Mouse (Mus musculus) ES-Bruce4 (cell line): ENCODE measurements at regions not wholly inside any gene's neighbourhood (a gene's known extent, or its start where the extent isn't known, plus 50 kb on each side); places are given as distances from the start of the nearest gene placed in this dataset.

ENCODE experiments used
- CTCF ChIP-seq: IDR thresholded peaks from one replicate; pipeline ENCODE4 v1.8.1; 2011; ENCODE audit warnings: low read depth, low read length
- EP300 ChIP-seq: IDR thresholded peaks from 2 replicates; pipeline ENCODE4 v1.6.1; 2011; ENCODE audit warnings: low read depth, low read length; ENCODE audit not compliant: insufficient read depth
- POLR2A ChIP-seq: IDR thresholded peaks from one replicate; pipeline ENCODE4 v1.8.1; 2011; ENCODE audit warnings: low read length; ENCODE audit not compliant: insufficient read depth

DNA sequence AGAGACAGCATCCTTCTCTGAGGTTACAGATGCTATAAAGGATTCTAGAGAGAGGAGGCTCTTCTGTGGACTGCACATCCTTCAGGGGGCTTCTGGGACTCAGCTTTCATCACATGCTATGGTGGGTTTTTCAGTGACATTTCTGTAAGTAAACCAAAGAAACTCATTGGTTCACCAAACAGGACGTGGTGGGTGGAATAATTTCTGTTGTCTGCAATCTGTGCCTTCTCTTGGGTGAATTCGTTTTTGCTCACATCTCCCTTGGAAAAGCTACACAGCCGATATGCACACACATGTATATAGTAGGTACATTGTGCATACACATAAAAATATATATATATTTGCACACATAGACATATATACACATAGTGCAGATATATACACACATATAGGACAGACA is 110.2 kb downstream of the Chst1 start:
- TF ChIP-seq EP300 (no peak), CTCF (no peak), POLR2A (no peak)
